Mouse (Mus musculus) left cerebral cortex, postnatal 14 days (tissue): ENCODE measurements at regions not wholly inside any gene's neighbourhood (a gene's known extent, or its start where the extent isn't known, plus 50 kb on each side); places are given as distances from the start of the nearest gene placed in this dataset.

Experiments
- DNase-seq, 2 experiments: peaks; one replicate each; pipeline ENCODE4 v3.0.0; 2021 to 2022; ENCODE audit warnings: low spot score in 2 of 2, mixed read lengths in 1 of 2
- intact Hi-C: fragments of 180-260 bp; cut with DNase I; formaldehyde crosslinking; loops from one replicate; pipeline ENCODE4 v1.15.1; 2025

GRCm38 (mm10) chr1:73115854-73116253, 100.1 kb upstream of the Tnp1 start:
- intact Hi-C loops, result no loop called here
- DNase-seq, result no peak

GRCm38 (mm10) chr1:73113137-73113536, 97.4 kb upstream of the Tnp1 start:
- DNase-seq, result peak in 1 of 2 experiments; percentile 42

GRCm38 (mm10) chr1:73112711-73113110, 97.0 kb upstream of the Tnp1 start:
- intact Hi-C loops, result no loop called here
- DNase-seq, result no peak

More at GRCm38 (mm10) chr1:73113137-73113536, 97.4 kb upstream of the Tnp1 start:
- intact Hi-C loops, result no loop called here

GRCm38 (mm10) chr1:73111911-73112310, 96.2 kb upstream of the Tnp1 start:
- intact Hi-C loops, result no loop called here
- DNase-seq, result no peak

GRCm38 (mm10) chr1:73105856-73106463, 90.3 kb upstream of the Tnp1 start:
- intact Hi-C loops, result no loop called here
- no peak for DNase-seq

- intact Hi-C loops, result no loop called here
- DNase-seq, result no peak
Observed at GRCm38 (mm10) chr1:73097645-73098440, 82.1 kb upstream of the Tnp1 start.

GRCm38 (mm10) chr1:73089636-73090035, 73.9 kb upstream of the Tnp1 start:
- intact Hi-C loops, result no loop called here
- no peak for DNase-seq

GRCm38 (mm10) chr1:73088494-73088893, 72.8 kb upstream of the Tnp1 start:
- DNase-seq, result no peak
- intact Hi-C loops, result no loop called here

GRCm38 (mm10) chr1:73084946-73085345, 69.2 kb upstream of the Tnp1 start:
- intact Hi-C loops, result no loop called here
- DNase-seq, result no peak

GRCm38 (mm10) chr1:73083396-73083795, 67.7 kb upstream of the Tnp1 start:
- DNase-seq, result no peak
- intact Hi-C loops, result no loop called here

- intact Hi-C loops, result no loop called here
- no peak for DNase-seq
Observed at GRCm38 (mm10) chr1:73079518-73079917, 63.8 kb upstream of the Tnp1 start.

GRCm38 (mm10) chr1:73077156-73077555, 61.4 kb upstream of the Tnp1 start:
- intact Hi-C loops, result no loop called here
- no peak for DNase-seq

GRCm38 (mm10) chr1:73075699-73076373, 60.1 kb upstream of the Tnp1 start:
- no peak for DNase-seq
- intact Hi-C loops, result no loop called here

- intact Hi-C loops, result no loop called here
- DNase-seq, result no peak
Observed at GRCm38 (mm10) chr1:73075159-73075558, 59.5 kb upstream of the Tnp1 start.

GRCm38 (mm10) chr1:73074525-73074924, 58.8 kb upstream of the Tnp1 start:
- no peak for DNase-seq
- intact Hi-C loops, result no loop called here

- DNase-seq, result no peak
- intact Hi-C loops, result no loop called here
Observed at GRCm38 (mm10) chr1:73072237-73072904, 56.7 kb upstream of the Tnp1 start.

- intact Hi-C loops, result no loop called here
- no peak for DNase-seq
Observed at GRCm38 (mm10) chr1:73070126-73070525, 54.4 kb upstream of the Tnp1 start.
